Mouse (Mus musculus) stomach, embryonic 14.5 days (tissue): ENCODE measurements around the gene Taar8c. TPM values are rescaled to one million over a fixed set of nuclear protein-coding genes. Genes with fewer than 3 reads are reported as not detected.
"Not testable (repeated sequence)": the region's sequence is repeated elsewhere in the genome, so short reads cannot be mapped to it uniquely, and the experiment has no call there.

Experiments used
- ATAC-seq: fragments of 200-750 bp; cut with Nextera tagmentation; 2 replicates; pipeline ENCODE4 v1.8.0; 2017; ENCODE audit warnings: low read depth, moderate TSS enrichment; ENCODE audit not compliant: insufficient number of reproducible peaks, insufficient read depth, low FRiP score
- H3K27ac ChIP-seq: fragments of 300-500 bp; sonication (generic); 2 replicates; pipeline ENCODE4 v1.5.1; 2014; ENCODE audit warnings: mild to moderate bottlenecking, low read length, moderate library complexity, mixed read lengths
- H3K27me3 ChIP-seq: fragments of 300-500 bp; sonication (generic); 2 replicates; pipeline ENCODE4 v1.6.1; 2014; ENCODE audit warnings: low read length, control low read depth, mixed read lengths; ENCODE audit not compliant: control insufficient read depth, insufficient read depth
- H3K36me3 ChIP-seq: fragments of 300-500 bp; sonication (generic); 2 replicates; pipeline ENCODE4 v1.6.1; 2014; ENCODE audit warnings: mild to moderate bottlenecking, control low read depth, low read length, moderate library complexity, mixed read lengths; ENCODE audit not compliant: control insufficient read depth, insufficient read depth
- H3K4me1 ChIP-seq: fragments of 300-500 bp; sonication (generic); 2 replicates; pipeline ENCODE4 v1.6.1; 2014; ENCODE audit warnings: low read length, control low read depth, mixed read lengths; ENCODE audit not compliant: control insufficient read depth, insufficient read depth
- H3K4me2 ChIP-seq: fragments of 300-500 bp; sonication (generic); replicated peaks from 2 replicates; pipeline ENCODE4 v1.6.1; 2014; ENCODE audit warnings: low read depth, low read length, control low read depth
- H3K4me3 ChIP-seq: fragments of 300-500 bp; sonication (generic); 2 replicates; pipeline ENCODE4 v1.5.1; 2014; ENCODE audit warnings: low read depth, low read length, control low read depth
- H3K9ac ChIP-seq: fragments of 300-500 bp; sonication (generic); replicated peaks from 2 replicates; pipeline ENCODE4 v1.6.1; 2014; ENCODE audit warnings: low read depth, mild to moderate bottlenecking, control low read depth, low read length, moderate library complexity, mixed read lengths
- H3K9me3 ChIP-seq: fragments of 300-500 bp; sonication (generic); 2 replicates; pipeline ENCODE4 v1.6.1; 2016; ENCODE audit warnings: low read depth, low read length, control low read depth; ENCODE audit not compliant: control insufficient read depth
- WGBS: fragments of 180-500 bp; shearing (Covaris S2); extraction: QIAGEN DNeasy Blood & Tissue Kit; methylation state at CpG from one replicate; pipeline ENCODE4 v1.1.7; 2014; 5-methylcytosine and 5-hydroxymethylcytosine counted together
- polyA plus RNA-seq: library from polyadenylated mRNA; unstranded; fragments of >200 nt; fragmentation: Nextera tagmentation; extraction: Ambion mirVana; gene quantifications from 2 replicates; pipeline ENCODE4 v1.2.1, GENCODE M21; 2014

Taar8c gene
- polyA plus RNA-seq: not detected in 2 replicates

GRCm38 (mm10) chr10:24101812-24102211 is at the start of gene Taar8c:
TSS of gene Taar8c (minus strand) at chr10:24101912.
- not testable (repeated sequence) for H3K4me2 ChIP-seq

GRCm38 (mm10) chr10:24150086-24150485 is 48.4 kb upstream of the Taar8c start:
- no peaks in the 10 kb centered on the region for H3K9me3 ChIP-seq
- H3K4me3 ChIP-seq: peak overlapping the region; percentile 71
- H3K36me3 ChIP-seq: no peaks in the 10 kb centered on the region; the same call in 1 of the 2 replicates
- no peak overlapping the region for H3K27ac ChIP-seq
- peak overlapping the region; percentile 57 for H3K9ac ChIP-seq
- 0 out of 2 replicates have a peak, but pooled peaks cover 5% of the 10 kb centered on the region for H3K4me1 ChIP-seq
- peak overlapping the region; percentile 55 for H3K4me2 ChIP-seq
- WGBS: 42% methylated on average over 7 of the region's 7 CpGs
- H3K27me3 ChIP-seq: no peaks in the 10 kb centered on the region
- ATAC-seq: no peak

More at GRCm38 (mm10) chr10:24101812-24102211, at the start of gene Taar8c:
- H3K36me3 ChIP-seq, H3K27me3 ChIP-seq, H3K4me1 ChIP-seq, H3K4me3 ChIP-seq, ATAC-seq, H3K27ac ChIP-seq, H3K9me3 ChIP-seq, H3K9ac ChIP-seq: not testable (repeated sequence)
- WGBS: 85% methylated on average over 1 of the region's 3 CpGs

DNA sequence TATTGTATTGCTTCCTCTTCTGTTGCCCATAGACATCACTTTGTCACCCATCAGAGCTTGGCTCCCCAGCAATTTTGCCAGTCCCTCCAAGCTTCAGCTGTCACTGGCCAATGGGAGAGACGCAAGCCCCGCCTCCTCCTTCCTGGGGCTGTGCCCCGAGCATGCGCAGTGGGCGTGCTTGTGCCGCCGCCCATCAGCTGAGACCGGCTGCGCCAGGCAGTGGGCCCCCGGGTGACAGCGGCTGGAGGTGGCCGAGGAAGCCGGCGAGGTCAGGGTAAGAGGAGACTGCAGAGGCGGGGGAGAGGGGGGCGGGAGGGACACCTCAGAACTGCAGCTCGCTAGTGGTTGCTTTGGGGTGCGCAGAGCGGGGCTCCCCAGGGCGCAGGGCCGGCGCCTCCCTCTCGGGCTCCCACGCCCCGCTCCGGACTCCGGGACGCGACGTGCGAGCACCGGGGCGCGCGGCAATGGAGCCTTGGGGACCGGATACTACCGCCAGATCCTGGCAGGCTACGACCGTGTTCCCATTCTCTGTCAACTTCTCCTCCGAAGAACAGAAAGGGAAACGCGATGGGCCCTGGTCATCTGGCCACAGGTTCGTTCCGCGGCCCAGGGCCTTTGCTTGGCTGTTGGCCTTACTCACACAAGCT is 47.5 kb upstream of the Taar8c start, which contains the start of gene Stx7:
TSS of gene Stx7 (plus strand) at position 168 of the 647 bp plus-strand sequence.
- H3K36me3 ChIP-seq: no peaks in the 10 kb centered on the region; the same call in 1 of the 2 replicates
- H3K4me2 ChIP-seq: peak within 1 kb of the TSS; percentile 55
- H3K4me1 ChIP-seq: 0 out of 2 replicates have a peak, but pooled peaks cover 5% of the 10 kb centered on the region
- ATAC-seq: peak; percentile 97
- H3K9ac ChIP-seq: peak within 1 kb of the TSS; percentile 57
- whole genome bisulfite sequencing: under 1% methylated on average over 42 of the region's 45 CpGs
- no peaks in the 10 kb centered on the region for H3K9me3 ChIP-seq
- H3K27ac ChIP-seq: 0 out of 2 replicates have a peak within 1 kb of the TSS, but pooled peaks have one; percentile 62
- H3K27me3 ChIP-seq: no peaks in the 10 kb centered on the region
- peak within 1 kb of the TSS; percentile 71 for H3K4me3 ChIP-seq

DNA sequence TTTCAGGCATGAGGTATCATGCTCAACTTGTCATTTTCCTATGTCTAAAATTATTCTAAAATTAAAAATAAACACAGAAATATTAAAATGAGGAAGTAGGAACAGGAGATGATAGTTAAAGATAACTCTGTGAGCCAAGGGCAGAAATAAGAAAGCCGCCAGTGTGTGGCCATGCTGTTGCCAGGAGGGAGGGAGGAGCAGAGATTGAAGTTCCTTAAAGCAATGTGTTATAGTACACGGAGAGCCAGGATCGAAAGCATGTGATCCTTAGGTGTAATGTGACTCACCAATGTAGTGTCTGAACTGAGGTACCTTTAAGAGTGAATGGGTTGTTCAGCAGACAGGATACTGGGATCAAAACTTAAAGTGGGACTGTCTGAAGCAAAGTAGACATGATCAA is 41.0 kb upstream of the Taar8c start:
- H3K4me1 ChIP-seq: no peaks in the 10 kb centered on the region
- H3K9ac ChIP-seq: no peak overlapping the region
- no peaks in the 10 kb centered on the region for H3K9me3 ChIP-seq
- no peak overlapping the region for H3K4me3 ChIP-seq
- no peak overlapping the region for H3K4me2 ChIP-seq
- 70% methylated on average over 3 of the region's 3 CpGs for WGBS
- H3K36me3 ChIP-seq: no peaks in the 10 kb centered on the region
- H3K27me3 ChIP-seq: no peaks in the 10 kb centered on the region
- no peak for ATAC-seq
- no peak overlapping the region for H3K27ac ChIP-seq

GRCm38 (mm10) chr10:24138623-24139261 is 37.0 kb upstream of the Taar8c start:
- H3K36me3 ChIP-seq: no peaks in the 10 kb centered on the region
- H3K4me1 ChIP-seq: no peaks in the 10 kb centered on the region
- ATAC-seq: no peak
- no peak overlapping the region for H3K4me2 ChIP-seq
- no peaks in the 10 kb centered on the region for H3K27me3 ChIP-seq
- H3K27ac ChIP-seq: no peak overlapping the region
- WGBS: 63% methylated on average over 2 of the region's 2 CpGs
- no peak overlapping the region for H3K9ac ChIP-seq
- no peak overlapping the region for H3K4me3 ChIP-seq
- H3K9me3 ChIP-seq: no peaks in the 10 kb centered on the region

DNA sequence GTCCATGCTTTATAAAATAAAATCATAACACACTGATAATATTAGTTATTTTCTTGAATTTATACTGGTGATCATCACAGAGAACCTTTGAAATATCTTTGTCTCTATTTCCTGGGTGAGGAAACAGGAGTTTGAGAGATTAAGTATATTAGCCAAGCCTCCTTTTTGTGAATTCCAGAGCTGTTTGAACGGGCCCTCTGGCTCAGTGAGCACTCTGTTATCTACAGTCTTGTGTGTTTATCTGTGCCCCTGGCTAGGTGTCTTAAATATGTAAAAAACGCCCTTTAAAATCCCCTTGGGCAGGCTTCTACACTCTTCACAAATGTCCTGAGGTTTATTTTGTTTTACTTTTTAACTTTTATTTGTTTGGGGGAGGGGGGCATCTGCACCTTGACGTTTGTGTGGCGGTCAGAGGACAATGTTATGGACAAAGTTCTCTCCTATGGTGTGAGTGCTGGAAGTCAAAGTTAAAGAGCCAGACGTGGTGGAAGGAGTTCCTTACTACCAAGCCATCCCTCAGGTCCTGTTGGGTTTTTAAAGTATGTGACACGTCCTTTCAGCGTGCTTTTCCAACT is 32.4 kb upstream of the Taar8c start:
- ATAC-seq: no peak
- H3K27ac ChIP-seq: no peak overlapping the region
- WGBS: 35% methylated on average over 7 of the region's 7 CpGs

DNA sequence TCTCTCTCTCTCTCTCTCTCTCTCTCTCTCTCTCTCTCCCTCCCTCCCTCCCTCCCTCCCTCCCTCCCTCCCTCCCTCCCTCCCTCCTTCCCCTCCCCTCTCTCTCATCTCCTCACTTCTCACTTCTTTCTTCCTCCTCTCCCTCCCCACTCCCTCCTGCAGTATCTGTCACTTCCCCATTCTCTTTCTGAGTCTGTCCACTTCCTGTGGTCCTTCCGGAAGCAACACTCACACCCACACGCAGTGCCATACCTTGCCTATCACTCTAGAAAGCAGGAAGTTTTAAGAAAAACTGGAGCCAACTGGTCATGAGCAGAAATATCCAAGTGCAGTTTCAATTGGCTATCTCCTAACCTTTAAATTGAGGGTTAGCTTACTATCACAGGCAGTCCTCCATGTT is 31.4 kb upstream of the Taar8c start:
- Histone ChIP-seq H3K9ac (no peak overlapping the region), H3K9me3 (no peaks in the 10 kb centered on the region), H3K27ac (no peak overlapping the region), H3K4me1 (no peaks in the 10 kb centered on the region), H3K4me2 (no peak overlapping the region), H3K4me3 (no peak overlapping the region), H3K27me3 (no peaks in the 10 kb centered on the region), H3K36me3 (no peaks in the 10 kb centered on the region)
- no peak for ATAC-seq
- 41% methylated on average over 2 of the region's 2 CpGs for WGBS

More for the DNA sequence above, 32.4 kb upstream of the Taar8c start:
- Histone ChIP-seq H3K27me3 (no peaks in the 10 kb centered on the region), H3K4me3 (no peak overlapping the region), H3K4me2 (no peak overlapping the region), H3K9ac (no peak overlapping the region), H3K4me1 (no peaks in the 10 kb centered on the region), H3K36me3 (no peaks in the 10 kb centered on the region), H3K9me3 (no peaks in the 10 kb centered on the region)

GRCm38 (mm10) chr10:24132273-24132672 is 30.6 kb upstream of the Taar8c start:
- no peaks in the 10 kb centered on the region for H3K27me3 ChIP-seq
- no peaks in the 10 kb centered on the region for H3K36me3 ChIP-seq
- ATAC-seq: peak; percentile 81
- WGBS: 18% methylated on average over 5 of the region's 5 CpGs
- peak overlapping the region; percentile 84 for H3K27ac ChIP-seq
- H3K9me3 ChIP-seq: no peaks in the 10 kb centered on the region
- H3K4me3 ChIP-seq: no peak overlapping the region
- H3K4me2 ChIP-seq: no peak overlapping the region; the same call in 1 of the 2 replicates
- no peak overlapping the region for H3K9ac ChIP-seq
- no peaks in the 10 kb centered on the region for H3K4me1 ChIP-seq
